Mouse (Mus musculus): ENCODE measurements around the gene Peli2. TPM values are rescaled to one million over a fixed set of nuclear protein-coding genes. Genes with fewer than 3 reads are reported as not detected.

The Peli2 gene
- total RNA-seq, 2 experiments from 2014 or later, result 18.9 to 26.2 TPM

GRCm38 (mm10) chr14:48249909-48250308 is 129.3 kb downstream of the Peli2 start:
- intact Hi-C loops (cut with DNase I), result no loop called here
- DNase-seq (ENCODE audit: low spot score in 2 of 2), result no peak

GRCm38 (mm10) chr14:48251381-48251979 is 130.9 kb downstream of the Peli2 start:
- no peak for DNase-seq (ENCODE audit: low spot score in 2 of 2)
- intact Hi-C loops (cut with DNase I), result no loop called here

- intact Hi-C loops (cut with DNase I), result no loop called here
- DNase-seq (ENCODE audit: low spot score in 2 of 2), result no peak
These were observed 132.6 kb downstream of the Peli2 start for GRCm38 (mm10) chr14:48253183-48253582.

- no peak for DNase-seq (ENCODE audit: low spot score in 2 of 2)
- intact Hi-C loops (cut with DNase I), result no loop called here
These were observed 134.1 kb downstream of the Peli2 start for GRCm38 (mm10) chr14:48254696-48255095.

GRCm38 (mm10) chr14:48255290-48255689 is 134.7 kb downstream of the Peli2 start:
- DNase-seq (ENCODE audit: low spot score in 2 of 2), result no peak
- intact Hi-C loops (cut with DNase I), result no loop called here

- intact Hi-C loops (cut with DNase I), result no loop called here
- DNase-seq (ENCODE audit: low spot score in 2 of 2), result no peak
These were observed 137.1 kb downstream of the Peli2 start for GRCm38 (mm10) chr14:48257759-48258158.

- intact Hi-C loops (cut with DNase I), result no loop called here
- no peak for DNase-seq (ENCODE audit: low spot score in 2 of 2)
These were observed 138.2 kb downstream of the Peli2 start for GRCm38 (mm10) chr14:48258696-48259366.

- no peak for DNase-seq (ENCODE audit: low spot score in 2 of 2)
- intact Hi-C loops (cut with DNase I), result no loop called here
These were observed 142.5 kb downstream of the Peli2 start for GRCm38 (mm10) chr14:48263146-48263545.

- DNase-seq (ENCODE audit: low spot score in 2 of 2), result no peak
- intact Hi-C loops (cut with DNase I), result no loop called here
These were observed 146.1 kb downstream of the Peli2 start for GRCm38 (mm10) chr14:48266710-48267109.

- intact Hi-C loops (cut with DNase I), result no loop called here
- no peak for DNase-seq (ENCODE audit: low spot score in 2 of 2)
These were observed 157.7 kb downstream of the Peli2 start for GRCm38 (mm10) chr14:48278291-48278690.

GRCm38 (mm10) chr14:48286949-48287348 is 166.3 kb downstream of the Peli2 start:
- DNase-seq (ENCODE audit: low spot score in 2 of 2), result peak; percentile 45 to 54

GRCm38 (mm10) chr14:48287581-48287980 is 167.0 kb downstream of the Peli2 start:
- intact Hi-C loops (cut with DNase I), result no loop called here

More at GRCm38 (mm10) chr14:48286949-48287348, 166.3 kb downstream of the Peli2 start:
- intact Hi-C loops (cut with DNase I), result no loop called here

GRCm38 (mm10) chr14:48288600-48288999 is 168.0 kb downstream of the Peli2 start:
- intact Hi-C loops (cut with DNase I), result no loop called here
- DNase-seq (ENCODE audit: low spot score in 2 of 2), result no peak

More at GRCm38 (mm10) chr14:48287581-48287980, 167.0 kb downstream of the Peli2 start:
- DNase-seq (ENCODE audit: low spot score in 2 of 2), result no peak

GRCm38 (mm10) chr14:48289602-48290599 is 169.3 kb downstream of the Peli2 start:
- DNase-seq (ENCODE audit: low spot score in 2 of 2), result no peak
- intact Hi-C loops (cut with DNase I), result no loop called here

GRCm38 (mm10) chr14:48293498-48293897 is 172.9 kb downstream of the Peli2 start:
- no peak for DNase-seq (ENCODE audit: low spot score in 2 of 2)
- intact Hi-C loops (cut with DNase I), result no loop called here

- DNase-seq (ENCODE audit: low spot score in 2 of 2), result no peak
- intact Hi-C loops (cut with DNase I), result no loop called here
These were observed 174.8 kb downstream of the Peli2 start for GRCm38 (mm10) chr14:48295410-48295809.

GRCm38 (mm10) chr14:48295815-48296271 is 175.2 kb downstream of the Peli2 start:
- peak; percentile 23 to 27 for DNase-seq (ENCODE audit: low spot score in 2 of 2)
- intact Hi-C loops (cut with DNase I), result no loop called here

- DNase-seq (ENCODE audit: low spot score in 2 of 2), result no peak
- intact Hi-C loops (cut with DNase I), result no loop called here
These were observed 176.2 kb downstream of the Peli2 start for GRCm38 (mm10) chr14:48296820-48297219.

- intact Hi-C loops (cut with DNase I), result no loop called here
- DNase-seq (ENCODE audit: low spot score in 2 of 2), result no peak
These were observed 182.0 kb downstream of the Peli2 start for GRCm38 (mm10) chr14:48302471-48303186.

Data from left cerebral cortex, postnatal 14 days (tissue).